Mouse (Mus musculus) ES-E14 (cell line): ENCODE measurements around the gene Hdac6.

Experiments
- CHD2 ChIP-seq: IDR thresholded peaks from 2 replicates; pipeline ENCODE4 v1.6.1; 2014; ENCODE audit warnings: mild to moderate bottlenecking, low read depth, low read length, inconsistent platforms
- HCFC1 ChIP-seq: IDR thresholded peaks from 2 replicates; pipeline ENCODE4 v1.6.1; 2012; ENCODE audit warnings: low read length, inconsistent platforms, borderline replicate concordance; ENCODE audit not compliant: insufficient read depth
- MAFK ChIP-seq: IDR thresholded peaks from 2 replicates; pipeline ENCODE4 v1.6.1; 2014; ENCODE audit warnings: mild to moderate bottlenecking, low read depth, low read length, inconsistent platforms; ENCODE audit not compliant: insufficient read depth
- ZC3H11A ChIP-seq: IDR thresholded peaks from 2 replicates; pipeline ENCODE4 v1.6.1; 2012; ENCODE audit warnings: low read depth, mild to moderate bottlenecking, inconsistent platforms, low read length, borderline replicate concordance
- ZNF384 ChIP-seq: IDR thresholded peaks from 2 replicates; pipeline ENCODE4 v1.6.1; 2012; ENCODE audit warnings: low read depth, low read length, inconsistent platforms

DNA sequence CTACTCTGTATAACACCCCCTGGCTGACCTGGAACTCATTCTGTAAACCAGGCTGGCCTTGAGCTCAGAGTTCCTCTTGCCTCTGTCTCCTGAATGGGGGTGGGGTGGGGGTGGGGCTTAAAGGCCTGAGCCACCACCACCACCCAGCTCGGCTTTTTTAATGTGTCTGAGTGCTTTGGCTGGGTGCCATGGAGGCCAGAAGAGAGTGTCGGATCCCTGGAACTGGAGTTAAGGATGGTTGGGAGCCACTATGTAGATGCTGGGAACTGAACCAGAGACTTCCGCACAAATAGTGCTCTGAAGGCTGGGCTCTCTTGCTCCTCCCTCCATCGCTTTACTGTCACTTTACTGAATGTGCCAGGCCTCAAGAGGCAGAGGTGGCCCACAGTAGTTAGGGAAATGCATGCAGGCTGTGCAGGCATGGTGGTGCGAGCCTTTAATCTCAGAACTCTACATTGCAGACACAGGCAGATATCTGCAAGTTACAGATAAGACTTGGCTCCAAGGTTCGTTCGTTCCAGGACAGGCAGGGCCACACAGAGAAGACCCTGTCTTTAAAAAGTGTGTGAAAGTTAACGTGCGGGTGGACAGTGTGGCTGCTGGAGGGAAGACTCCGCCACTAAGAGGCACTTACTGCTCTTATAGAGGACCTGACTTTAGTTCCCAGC is 45.5 kb upstream of the Hdac6 start:
- TF ChIP-seq ZC3H11A: no peak
- no peak for TF ChIP-seq MAFK
- TF ChIP-seq ZNF384: no peak
- no peak for TF ChIP-seq CHD2
- no peak for TF ChIP-seq HCFC1
